Mouse (Mus musculus): ENCODE results near the gene Hbq1a.
"Not testable (repeated sequence)": the region's sequence is repeated elsewhere in the genome, so short reads cannot be mapped to it uniquely, and the experiment has no call there.

The Hbq1a gene

GRCm38 (mm10) chr11:32299865-32300264 lies at the start of gene Hbq1a:
TSS of gene Hbq1a (plus strand) at chr11:32300069.
- peak; percentile 18 for DNase-seq (ENCODE audit: low spot score)

- no peak for DNase-seq (ENCODE audit: low spot score)
Observed at GRCm38 (mm10) chr11:32250880-32251763, 48.7 kb upstream of the Hbq1a start.

- no peak for DNase-seq (ENCODE audit: low spot score)
Observed at GRCm38 (mm10) chr11:32253121-32253520, 46.7 kb upstream of the Hbq1a start.

- no peak for DNase-seq (ENCODE audit: low spot score)
Observed at GRCm38 (mm10) chr11:32256146-32256545, 43.7 kb upstream of the Hbq1a start.

- no peak for DNase-seq (ENCODE audit: low spot score)
Observed at GRCm38 (mm10) chr11:32256566-32256965, 43.3 kb upstream of the Hbq1a start.

- peak; percentile 18 for DNase-seq (ENCODE audit: low spot score)
Observed at GRCm38 (mm10) chr11:32262674-32263415, 37.0 kb upstream of the Hbq1a start.

- DNase-seq (ENCODE audit: low spot score): no peak
Observed at GRCm38 (mm10) chr11:32265117-32265738, 34.6 kb upstream of the Hbq1a start.

GRCm38 (mm10) chr11:32266194-32266593 lies 33.7 kb upstream of the Hbq1a start:
- no peak for DNase-seq (ENCODE audit: low spot score)

GRCm38 (mm10) chr11:32266776-32267175 lies 33.1 kb upstream of the Hbq1a start:
- DNase-seq (ENCODE audit: low spot score): peak; percentile 11

- peak; percentile 92 for DNase-seq (ENCODE audit: low spot score)
Observed at GRCm38 (mm10) chr11:32267188-32267884, 32.5 kb upstream of the Hbq1a start, which contains the start of gene Nprl3. TSS of gene Nprl3 (minus strand) at chr11:32267707.

- no peak for DNase-seq (ENCODE audit: low spot score)
Observed at GRCm38 (mm10) chr11:32267964-32268363, 31.9 kb upstream of the Hbq1a start.

- DNase-seq (ENCODE audit: low spot score): no peak
Observed at GRCm38 (mm10) chr11:32268952-32269351, 30.9 kb upstream of the Hbq1a start.

GRCm38 (mm10) chr11:32271178-32271577 lies 28.7 kb upstream of the Hbq1a start:
- DNase-seq (ENCODE audit: low spot score): no peak

- no peak for DNase-seq (ENCODE audit: low spot score)
Observed at GRCm38 (mm10) chr11:32276347-32276746, 23.5 kb upstream of the Hbq1a start, which contains the start of gene Hba-x. TSS of gene Hba-x (plus strand) at chr11:32276400.

GRCm38 (mm10) chr11:32277736-32278457 lies 22.0 kb upstream of the Hbq1a start:
- DNase-seq (ENCODE audit: low spot score): no peak

GRCm38 (mm10) chr11:32278458-32278957 lies 21.4 kb upstream of the Hbq1a start:
- no peak for DNase-seq (ENCODE audit: low spot score)

- DNase-seq (ENCODE audit: low spot score): no peak
Observed at GRCm38 (mm10) chr11:32280646-32281045, 19.2 kb upstream of the Hbq1a start.

- DNase-seq (ENCODE audit: low spot score): no peak
Observed at GRCm38 (mm10) chr11:32281416-32282144, 18.3 kb upstream of the Hbq1a start.

GRCm38 (mm10) chr11:32283091-32283777 lies 16.6 kb upstream of the Hbq1a start, which contains the start of gene Hba-a1:
TSS of gene Hba-a1 (plus strand) at chr11:32283511.
- not testable (repeated sequence) for DNase-seq (ENCODE audit: low spot score)
